Mouse (Mus musculus) MEL (cell line): ENCODE data around the gene Metrnl. TPM values are rescaled to one million over a fixed set of nuclear protein-coding genes. Genes with fewer than 3 reads are reported as not detected.

Experiments
- DNase-seq: peaks from one replicate; pipeline ENCODE4 v3.0.0; 2011; ENCODE audit warnings: low read depth, low spot score
- H3K27ac ChIP-seq: 2 replicates; pipeline ENCODE4 v1.5.1; 2012; ENCODE audit warnings: low read depth, mild to moderate bottlenecking, control low read depth, low read length, moderate library complexity; ENCODE audit not compliant: control insufficient read depth
- H3K27me3 ChIP-seq, 2 experiments: fragments of 150-350 bp in 1 of 2; sonication (generic) in 1 of 2; 2 replicates each; pipeline ENCODE4 v1.6.1; 2012; ENCODE audit warnings: low read length in 2 of 2, mild to moderate bottlenecking in 2 of 2, improper control_type of control experiment in 1 of 2, moderate library complexity in 1 of 2; ENCODE audit not compliant: insufficient read depth in 2 of 2, control insufficient read depth in 1 of 2
- H3K36me3 ChIP-seq, 2 experiments: 2 replicates each; pipeline ENCODE4 v1.6.1; 2012 to 2014; ENCODE audit warnings: low read length in 2 of 2, improper control_type of control experiment in 1 of 2, inconsistent platforms in 1 of 2, mild to moderate bottlenecking in 1 of 2; ENCODE audit not compliant: insufficient read depth in 2 of 2, control insufficient read depth in 1 of 2
- H3K4me1 ChIP-seq, 2 experiments: fragments of 150-350 bp in 1 of 2; sonication (generic) in 1 of 2; 2 replicates each; pipeline ENCODE4 v1.6.1; 2012; ENCODE audit warnings: low read length in 2 of 2, improper control_type of control experiment in 1 of 2, mild to moderate bottlenecking in 1 of 2; ENCODE audit not compliant: insufficient read depth in 2 of 2, control insufficient read depth in 1 of 2
- H3K4me3 ChIP-seq, 2 experiments: fragments of 150-350 bp in 1 of 2; sonication (generic) in 1 of 2; 2 replicates each; pipeline ENCODE4 v1.5.1; 2012; ENCODE audit warnings: low read depth in 2 of 2, low read length in 2 of 2, mild to moderate bottlenecking in 2 of 2, moderate library complexity in 2 of 2, control low read depth in 1 of 2, improper control_type of control experiment in 1 of 2; ENCODE audit not compliant: control insufficient read depth in 1 of 2, insufficient read depth in 1 of 2
- H3K79me2 ChIP-seq: 2 replicates; pipeline ENCODE4 v1.6.1; 2012; ENCODE audit warnings: mild to moderate bottlenecking, low read length, moderate library complexity; ENCODE audit not compliant: control insufficient read depth, poor library complexity, insufficient read depth
- H3K9ac ChIP-seq: 2 replicates; pipeline ENCODE4 v1.6.1; 2012; ENCODE audit warnings: low read depth, mild to moderate bottlenecking, control low read depth, low read length, moderate library complexity; ENCODE audit not compliant: control insufficient read depth, poor library complexity, severe bottlenecking
- H3K9me3 ChIP-seq: fragments of 150-350 bp; sonication (generic); replicated peaks from 2 replicates; pipeline ENCODE4 v1.6.1; 2012; ENCODE audit warnings: mild to moderate bottlenecking, low read length, improper control_type of control experiment, moderate library complexity; ENCODE audit not compliant: insufficient read depth
- CHD1 ChIP-seq: IDR thresholded peaks from 2 replicates; pipeline ENCODE4 v1.6.1; 2012; ENCODE audit warnings: low read depth, mild to moderate bottlenecking, inconsistent platforms, low read length, improper control_type of control experiment
- GATA1 ChIP-seq: IDR thresholded peaks from 2 replicates; pipeline ENCODE4 v1.6.1; 2011; ENCODE audit warnings: low read depth, low read length, improper control_type of control experiment
- MAX ChIP-seq: IDR thresholded peaks from 2 replicates; pipeline ENCODE4 v1.6.1; 2011; ENCODE audit warnings: low read length, improper control_type of control experiment
- MAZ ChIP-seq: IDR thresholded peaks from 2 replicates; pipeline ENCODE4 v1.6.1; 2012; ENCODE audit warnings: low read depth, mild to moderate bottlenecking, inconsistent platforms, low read length, improper control_type of control experiment
- MXI1 ChIP-seq: IDR thresholded peaks from 2 replicates; pipeline ENCODE4 v1.6.1; 2011; ENCODE audit warnings: mild to moderate bottlenecking, low read depth, low read length, improper control_type of control experiment
- MYC ChIP-seq: IDR thresholded peaks from 2 replicates; pipeline ENCODE4 v1.6.1; 2011; ENCODE audit warnings: low read depth, mild to moderate bottlenecking, low read length, improper control_type of control experiment, moderate library complexity
- NRF1 ChIP-seq: IDR thresholded peaks from 2 replicates; pipeline ENCODE4 v1.6.1; 2014; ENCODE audit warnings: low read depth, mild to moderate bottlenecking, inconsistent platforms, low read length, improper control_type of control experiment, moderate library complexity; ENCODE audit not compliant: poor library complexity, insufficient read depth, severe bottlenecking
- RAD21 ChIP-seq: IDR thresholded peaks from 2 replicates; pipeline ENCODE4 v1.6.1; 2011; ENCODE audit warnings: mild to moderate bottlenecking, low read depth, low read length, improper control_type of control experiment
- SMC3 ChIP-seq: IDR thresholded peaks from 2 replicates; pipeline ENCODE4 v1.6.1; 2011; ENCODE audit warnings: low read depth, low read length, improper control_type of control experiment
- TAL1 ChIP-seq: IDR thresholded peaks from 2 replicates; pipeline ENCODE4 v1.6.1; 2012; ENCODE audit warnings: mild to moderate bottlenecking, inconsistent platforms, low read length, moderate library complexity, mixed read lengths
- USF1 ChIP-seq: IDR thresholded peaks from 2 replicates; pipeline ENCODE4 v1.6.1; 2014; ENCODE audit warnings: low read depth, mild to moderate bottlenecking, inconsistent platforms, low read length, improper control_type of control experiment, moderate library complexity
- USF2 ChIP-seq, 2 experiments: IDR thresholded peaks; 2 replicates each; pipeline ENCODE4 v1.6.1; 2011 to 2012; ENCODE audit warnings: improper control_type of control experiment in 2 of 2, low read length in 2 of 2, borderline replicate concordance in 1 of 2, inconsistent platforms in 1 of 2, low read depth in 1 of 2, mild to moderate bottlenecking in 1 of 2; ENCODE audit not compliant: insufficient read depth in 1 of 2
- ZKSCAN1 ChIP-seq: IDR thresholded peaks from 2 replicates; pipeline ENCODE4 v1.6.1; 2012; ENCODE audit warnings: low read depth, mild to moderate bottlenecking, inconsistent platforms, low read length, improper control_type of control experiment, moderate library complexity
- ZMIZ1 ChIP-seq: IDR thresholded peaks from 2 replicates; pipeline ENCODE4 v1.6.1; 2012; ENCODE audit warnings: low read depth, mild to moderate bottlenecking, inconsistent platforms, low read length, improper control_type of control experiment, moderate library complexity
- ZNF384 ChIP-seq: IDR thresholded peaks from 2 replicates; pipeline ENCODE4 v1.6.1; 2012; ENCODE audit warnings: low read depth, mild to moderate bottlenecking, inconsistent platforms, low read length, improper control_type of control experiment
- polyA plus RNA-seq, 2 experiments: library from polyadenylated mRNA; stranded (reverse) in 1 of 2; unstranded in 1 of 2; fragments of >175 nt in 1 of 2; fragments of >200 nt in 1 of 2; gene quantifications; 2 replicates each; pipeline versions ENCODE4 v1.2.1 to v1.2.4; 2012; ENCODE audit warnings: low replicate concordance in 2 of 2, low read depth in 1 of 2; ENCODE audit not compliant: insufficient read length in 2 of 2, insufficient read depth in 1 of 2, missing spikeins in 1 of 2
- total RNA-seq: library from RNA; depleted of rRNA; stranded (reverse); fragments of 300-350 nt; gene quantifications from 2 replicates; pipeline ENCODE4 v1.2.3, GENCODE M21; 2012

Gene Metrnl
- total and polyA plus RNA-seq, 3 experiments, result 2.7 to 2.9 TPM; not detected in 1

- TF ChIP-seq CHD1, result no peak
- TF ChIP-seq SMC3, result peak; percentile 32; the same call in 1 of the 2 replicates
- peak; percentile 98 for TF ChIP-seq MYC
- peak; percentile 98 for TF ChIP-seq MXI1
- TF ChIP-seq MAZ, result peak; percentile 95
- TF ChIP-seq TAL1, result no peak
- no peak for TF ChIP-seq ZKSCAN1
- TF ChIP-seq RAD21, result peak; percentile 20
Measured at GRCm38 (mm10) chr11:121672990-121673572, 28.3 kb upstream of the Metrnl start, which contains the start of gene B3gntl1 (continued).

- no peaks in the 10 kb centered on the region for H3K9me3 ChIP-seq
- no peaks in the 10 kb centered on the region for H3K27me3 ChIP-seq
- no peaks in the 10 kb centered on the region; the same call in 1 of the 2 replicates for H3K79me2 ChIP-seq
- H3K9ac ChIP-seq, result peak overlapping the region; percentile 70
- H3K4me3 ChIP-seq, result peak overlapping the region; percentile 54 to 70
- no peak for DNase-seq
- H3K36me3 ChIP-seq, result peaks cover 0 to 9% of the 10 kb centered on the region in 2 experiments; a peak in 2 of 4 replicates
- peak overlapping the region; percentile 79 for H3K27ac ChIP-seq
- TF ChIP-seq MYC (no peak), GATA1 (peak; percentile 2; the same call in 1 of the 2 replicates), MAX (no peak), SMC3 (no peak), ZNF384 (no peak)
- peaks cover 6 to 8% of the 10 kb centered on the region in 2 experiments for H3K4me1 ChIP-seq
Measured at GRCm38 (mm10) chr11:121673629-121674028, 27.7 kb upstream of the Metrnl start.

DNA sequence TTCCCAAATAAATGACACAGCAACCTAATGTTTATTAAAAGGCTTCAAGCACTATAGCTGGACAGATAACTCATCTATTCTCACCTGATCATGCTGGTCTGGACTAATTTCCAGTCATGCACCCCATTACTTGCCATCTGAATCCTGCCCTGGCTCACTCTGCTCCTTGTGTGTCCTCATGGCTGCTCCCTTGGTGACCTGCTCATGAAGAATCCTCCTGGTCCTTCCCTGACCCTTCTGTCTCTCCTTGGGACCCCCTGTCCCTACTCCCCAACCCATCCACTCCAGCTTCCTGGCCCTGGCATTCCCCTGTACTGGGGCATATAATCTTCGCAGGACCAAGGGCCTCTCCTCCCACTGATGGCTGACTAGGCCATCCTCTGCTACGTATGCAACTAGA is 24.5 kb upstream of the Metrnl start:
- no peak for TF ChIP-seq ZMIZ1
- TF ChIP-seq, all 39 proteins: peak for 0

GRCm38 (mm10) chr11:121679581-121679980 is 21.8 kb upstream of the Metrnl start:
- Histone ChIP-seq H3K4me1 (no peaks in the 10 kb centered on the region), H3K36me3 (no peaks in the 10 kb centered on the region), H3K27ac (no peak overlapping the region), H3K9me3 (no peaks in the 10 kb centered on the region), H3K9ac (no peak overlapping the region), H3K27me3 (no peaks in the 10 kb centered on the region; a peak in 2 of 4 replicates)
- no peak for TF ChIP-seq USF1
- TF ChIP-seq USF2 (IDR thresholded peaks at IDR 0.05; ENCODE audit: borderline replicate concordance in 1 of 2, insufficient read depth in 1 of 2, low read depth in 1 of 2, low read length in 2 of 2), result no peak
- TF ChIP-seq NRF1, result no peak
- TF ChIP-seq, all 39 proteins: peak for 0
- H3K79me2 ChIP-seq, result no peaks in the 10 kb centered on the region
- no peak overlapping the region for H3K4me3 ChIP-seq
- DNase-seq, result no peak

More for the DNA sequence above, 24.5 kb upstream of the Metrnl start:
- Histone ChIP-seq H3K4me3 (no peak overlapping the region), H3K4me1 (peaks cover 6 to 8% of the 10 kb centered on the region in 2 experiments), H3K9me3 (no peaks in the 10 kb centered on the region), H3K27ac (no peak overlapping the region), H3K27me3 (no peaks in the 10 kb centered on the region; a peak in 2 of 4 replicates), H3K9ac (no peak overlapping the region), H3K79me2 (no peaks in the 10 kb centered on the region; the same call in 1 of the 2 replicates), H3K36me3 (peaks cover 0 to 9% of the 10 kb centered on the region in 2 experiments; a peak in 2 of 4 replicates)
- no peak for DNase-seq
